ENCODE assay signal across 8 mouse cellular contexts in the genomic region with DNA sequence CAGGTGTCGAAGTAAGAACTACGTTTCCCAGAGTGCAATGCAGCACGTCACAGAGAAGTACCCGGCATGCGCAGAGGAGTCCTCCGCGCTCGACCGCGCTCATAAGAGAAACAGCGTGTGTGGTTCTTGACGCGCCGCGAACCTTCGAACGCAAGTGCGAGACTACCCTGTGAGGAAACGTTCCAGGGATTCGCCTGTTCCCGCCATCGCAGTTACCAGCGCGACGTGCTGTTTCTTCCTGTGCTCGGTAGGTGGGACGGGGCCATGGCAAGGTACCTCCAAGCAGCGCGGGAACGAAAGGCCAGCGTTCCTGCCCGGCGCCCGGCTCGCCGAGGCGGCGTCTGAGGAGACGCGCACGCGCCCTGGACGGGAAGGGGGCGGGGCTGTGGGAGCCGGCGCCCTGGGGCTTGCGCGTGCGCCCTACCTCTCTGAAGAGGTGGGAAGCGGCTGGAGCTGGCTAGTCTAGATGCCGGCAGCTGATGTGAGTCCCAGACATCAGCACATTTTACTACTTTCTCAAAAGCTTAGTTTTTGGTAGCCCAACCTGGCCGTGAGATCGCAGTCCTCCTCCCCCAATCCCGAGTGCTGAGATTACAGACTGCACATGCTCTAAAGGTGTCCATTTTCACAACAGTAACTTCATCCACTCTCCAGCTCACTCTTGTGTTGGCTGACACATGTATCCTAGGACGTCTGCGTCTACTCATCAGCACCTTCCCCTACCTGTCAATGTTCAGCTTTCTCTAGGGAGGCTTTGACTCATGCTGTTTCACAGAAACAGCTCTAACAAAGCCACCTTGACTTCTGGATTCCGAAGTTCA. TPM values are rescaled to one million over a fixed set of nuclear protein-coding genes. Genes with fewer than 3 reads are reported as not detected.
DNase-seq lines count a peak whose midpoint lies in the region; ATAC-seq and TF ChIP-seq lines count a peak whose summit lies in the region.

Sgf29 (plus strand) TSS at position 79 of the 821 bp plus-strand sequence.

- H3K9me3 ChIP-seq in G1E (replicated peaks), result no peaks in the 10 kb centered on the region
- H3K9me3 ChIP-seq in forebrain, postnatal 0 days (ENCODE audit: low read length), result no peaks in the 10 kb centered on the region
- H3K9me3 ChIP-seq in lung, embryonic 15.5 days, result no peaks in the 10 kb centered on the region

- WGBS in forebrain, postnatal 0 days, result under 1% methylated on average over 55 of the region's 57 CpGs
- WGBS in lung, embryonic 15.5 days, result 1% methylated on average over 57 of the region's 57 CpGs

- peaks cover 19% of the 10 kb centered on the region for H3K36me3 ChIP-seq in G1E (replicated peaks)
- H3K36me3 ChIP-seq in forebrain, postnatal 0 days (ENCODE audit: insufficient read depth), result no peaks in the 10 kb centered on the region
- no peaks in the 10 kb centered on the region for H3K36me3 ChIP-seq in lung, embryonic 15.5 days

- peaks cover 60% of the 10 kb centered on the region for H3K4me1 ChIP-seq in G1E (ENCODE audit: insufficient read depth, low read depth, low read length)
- peaks cover 4% of the 10 kb centered on the region; the same call in 1 of the 2 replicates for H3K4me1 ChIP-seq in forebrain, postnatal 0 days (ENCODE audit: insufficient read depth)
- peaks cover 17% of the 10 kb centered on the region; the same call in 1 of the 2 replicates for H3K4me1 ChIP-seq in lung, embryonic 15.5 days

- H3K27me3 ChIP-seq in G1E (ENCODE audit: insufficient read depth, low read length), result no peaks in the 10 kb centered on the region
- no peaks in the 10 kb centered on the region for H3K27me3 ChIP-seq in forebrain, postnatal 0 days (ENCODE audit: insufficient read depth, low read length)
- H3K27me3 ChIP-seq in lung, embryonic 15.5 days, result no peaks in the 10 kb centered on the region

- H3K9ac ChIP-seq in forebrain, postnatal 0 days, result peak within 1 kb of the TSS; percentile 71
- peak within 1 kb of the TSS; percentile 59 for H3K9ac ChIP-seq in lung, embryonic 15.5 days

- DNase-seq in G1E (ENCODE audit: low spot score), result peak; percentile 82
- peak; percentile 92 to 98 for DNase-seq in cerebellum, adult 18-20 months
- DNase-seq in forebrain, postnatal 0 days, result peak; percentile 97
- peak; percentile 94 for DNase-seq in heart, postnatal 4 days
- peak; percentile 86 to 92 for DNase-seq in layer of hippocampus, adult 8-10 months (ENCODE audit: low spot score in 2 of 2)
- DNase-seq in ovary, adult 18-20 months (ENCODE audit: low spot score), result peak; percentile 88
- DNase-seq in thymus, postnatal 0 days (ENCODE audit: low spot score), result peak; percentile 93

- H3K27ac ChIP-seq in forebrain, postnatal 0 days (ENCODE audit: low read depth, low read length), result peak within 1 kb of the TSS; percentile 95
- peak within 1 kb of the TSS; percentile 93 for H3K27ac ChIP-seq in lung, embryonic 15.5 days

- peak; percentile 47; the same call in 1 of the 2 replicates for ATAC-seq in G1E (ENCODE audit: extremely low read depth, insufficient number of reproducible peaks, low FRiP score, poor library complexity, severe bottlenecking)
- ATAC-seq in forebrain, postnatal 0 days, result peak; percentile 98
- ATAC-seq in lung, embryonic 15.5 days (ENCODE audit: borderline replicate concordance, extremely low read depth, low FRiP score, low TSS enrichment), result peak; percentile 97

- H3K4me3 ChIP-seq in G1E (ENCODE audit: low read depth, low read length), result peak within 1 kb of the TSS; percentile 83
- H3K4me3 ChIP-seq in forebrain, postnatal 0 days (ENCODE audit: low read depth, low read length), result peak within 1 kb of the TSS; percentile 61
- H3K4me3 ChIP-seq in lung, embryonic 15.5 days, result peak within 1 kb of the TSS; percentile 61

- no peak for TF ChIP-seq CTCF in G1E (IDR thresholded peaks at IDR 0.05; ENCODE audit: low read depth, low read length)
- TF ChIP-seq CTCF in forebrain, postnatal 0 days (IDR thresholded peaks at IDR 0.05; ENCODE audit: low read depth), result no peak

- H3K4me2 ChIP-seq in forebrain, postnatal 0 days (ENCODE audit: low read depth), result peak within 1 kb of the TSS; percentile 55
- H3K4me2 ChIP-seq in lung, embryonic 15.5 days, result peak within 1 kb of the TSS; percentile 61

RNA-seq across cellular contexts. Expression of gene Sgf29, which starts in this region (rescaled TPM):
- total RNA-seq in G1E (2014; fragmentation: Nextera tagmentation), result 159 and 175 TPM in 2 replicates
- total RNA-seq in G1E (2017), result 36.8 and 57.3 TPM in 2 replicates
- polyA plus RNA-seq in G1E (2012), result 61.3 and 124 TPM in 2 replicates
- total RNA-seq in forebrain, postnatal 0 days (2014; rRNA removed), result 22.8 and 37.1 TPM in 2 replicates
- polyA plus RNA-seq in forebrain, postnatal 0 days (2015; fragmentation: Nextera tagmentation; extraction: Ambion mirVana), result 59.6 and 62.3 TPM in 2 replicates
- total RNA-seq in heart, postnatal 4 days (2021), result 10 to 100 TPM; 30.9 to 33.2 TPM
- 10 to 100 TPM; 21.7 to 34.8 (median 33.7) TPM for total RNA-seq in layer of hippocampus, adult 8-10 months (2022)
- 47.3 and 54.9 TPM in 2 replicates for polyA plus RNA-seq in lung, embryonic 15.5 days (2015; fragmentation: Nextera tagmentation; extraction: Ambion mirVana)
- polyA plus RNA-seq in thymus, postnatal 0 days (2015; fragmentation: Nextera tagmentation; extraction: Ambion mirVana), result 62.2 and 72.9 TPM in 2 replicates

Comparison
In these comparisons a context has a peak if more than half of its experiments do, and no peak if none do; other contexts are left out.
1. Peak in every context shown above with its lines: DNase-seq, ATAC-seq, H3K4me3 ChIP-seq and H3K27ac ChIP-seq.
2. ATAC-seq: peak in every context shown above with its lines; median percentile 98 in forebrain, postnatal 0 days; 97 in lung, embryonic 15.5 days; 47 in G1E.